Mouse (Mus musculus) bone marrow macrophage, adult 2 months (primary cell): ENCODE measurements around the gene Slc13a2.

Experiments
- CTCF ChIP-seq: IDR thresholded peaks from 2 replicates; pipeline ENCODE4 v1.5.1; 2012; ENCODE audit warnings: low read depth, mild to moderate bottlenecking, low read length, moderate library complexity
- POLR2A ChIP-seq: IDR thresholded peaks from 2 replicates; pipeline ENCODE4 v1.6.1; 2012; ENCODE audit warnings: mild to moderate bottlenecking, low read depth, low read length, borderline replicate concordance

DNA sequence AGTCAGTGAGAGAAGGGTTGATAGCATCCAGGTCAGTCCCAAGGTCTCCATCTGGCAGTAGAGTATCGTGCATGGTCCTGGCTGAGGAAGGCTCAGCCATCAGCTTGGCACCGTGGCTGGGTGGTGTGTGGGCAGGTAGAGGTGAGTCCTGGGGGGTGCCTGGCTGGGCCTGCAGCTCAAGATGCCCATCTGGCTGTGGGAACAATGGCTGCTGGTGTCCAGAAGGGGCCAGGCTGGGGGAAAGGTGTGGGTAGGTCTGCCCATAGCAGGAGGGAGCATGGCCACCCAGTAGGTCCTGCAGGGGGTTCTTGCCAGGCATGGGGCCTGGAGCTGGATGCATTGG is 61.3 kb downstream of the Slc13a2 start:
- TF ChIP-seq POLR2A (no peak), CTCF (no peak)
